In genomic region chr7:63912234-63912810, GRCm38 (mm10) we compare ENCODE assay signal across 8 mouse cellular contexts. TPM values are rescaled to one million over a fixed set of nuclear protein-coding genes. Genes with fewer than 3 reads are reported as not detected.
DNase-seq lines count a peak whose midpoint lies in the region; ATAC-seq and TF ChIP-seq lines count a peak whose summit lies in the region.

No protein-coding gene starts in this region.

- no peaks in the 10 kb centered on the region for H3K27me3 ChIP-seq in kidney, embryonic 15.5 days
- no peaks in the 10 kb centered on the region for H3K27me3 ChIP-seq in forebrain, embryonic 10.5 days (ENCODE audit: poor library complexity, severe bottlenecking)
- H3K27me3 ChIP-seq in liver, postnatal 0 days (ENCODE audit: insufficient read depth, low read length), result no peaks in the 10 kb centered on the region
- H3K27me3 ChIP-seq in neural tube, embryonic 14.5 days (ENCODE audit: control insufficient read depth, insufficient read depth, low read length), result no peaks in the 10 kb centered on the region

- TF ChIP-seq CTCF in liver, postnatal 0 days (IDR thresholded peaks at IDR 0.05; ENCODE audit: low read depth), result no peak

- DNase-seq in kidney, postnatal 4 days, result no peak
- DNase-seq in forebrain, embryonic 10.5 days (ENCODE audit: extremely low spot score, low spot score), result no peak
- peak; percentile 56 for DNase-seq in heart, postnatal 4 days
- DNase-seq in liver, postnatal 0 days, result peak; percentile 45
- DNase-seq in cerebellum, adult 9-10 months, result no peak

- H3K9me3 ChIP-seq in kidney, embryonic 15.5 days (replicated peaks), result no peaks in the 10 kb centered on the region
- no peaks in the 10 kb centered on the region for H3K9me3 ChIP-seq in forebrain, embryonic 10.5 days
- no peaks in the 10 kb centered on the region for H3K9me3 ChIP-seq in liver, postnatal 0 days (ENCODE audit: low read length)
- H3K9me3 ChIP-seq in neural tube, embryonic 14.5 days (ENCODE audit: control insufficient read depth, low read length), result no peaks in the 10 kb centered on the region

- H3K36me3 ChIP-seq in kidney, embryonic 15.5 days, result no peaks in the 10 kb centered on the region
- H3K36me3 ChIP-seq in forebrain, embryonic 10.5 days (replicated peaks), result no peaks in the 10 kb centered on the region
- peaks cover 8% of the 10 kb centered on the region; the same call in 1 of the 2 replicates for H3K36me3 ChIP-seq in liver, postnatal 0 days (replicated peaks; ENCODE audit: insufficient read depth, low read length)
- no peaks in the 10 kb centered on the region for H3K36me3 ChIP-seq in neural tube, embryonic 14.5 days (ENCODE audit: control insufficient read depth, insufficient read depth, low read length)

- H3K4me2 ChIP-seq in kidney, embryonic 15.5 days, result no peak overlapping the region
- H3K4me2 ChIP-seq in liver, postnatal 0 days (ENCODE audit: low read depth, low read length), result peak overlapping the region; percentile 58
- no peak overlapping the region for H3K4me2 ChIP-seq in neural tube, embryonic 14.5 days (ENCODE audit: low read depth, low read length)

- no peak for TF ChIP-seq EP300 in liver, postnatal 0 days (IDR thresholded peaks at IDR 0.05; ENCODE audit: low read depth)

- WGBS in kidney, embryonic 15.5 days, result 37% methylated on average over 7 of the region's 7 CpGs
- WGBS in forebrain, embryonic 10.5 days, result 19% methylated on average over 7 of the region's 7 CpGs
- 41% methylated on average over 7 of the region's 7 CpGs for WGBS in liver, postnatal 0 days (ENCODE audit: insufficient replicate concordance)
- WGBS in neural tube, embryonic 14.5 days, result 23% methylated on average over 7 of the region's 7 CpGs

- no peak overlapping the region for H3K4me3 ChIP-seq in kidney, embryonic 15.5 days (replicated peaks)
- H3K4me3 ChIP-seq in forebrain, embryonic 10.5 days, result no peak overlapping the region
- H3K4me3 ChIP-seq in liver, postnatal 0 days (ENCODE audit: low read depth, low read length), result no peak overlapping the region
- H3K4me3 ChIP-seq in neural tube, embryonic 14.5 days (ENCODE audit: low read depth, low read length), result no peak overlapping the region

- peaks cover 64% of the 10 kb centered on the region for H3K4me1 ChIP-seq in kidney, embryonic 15.5 days
- peaks cover 66% of the 10 kb centered on the region for H3K4me1 ChIP-seq in forebrain, embryonic 10.5 days
- peaks cover 94% of the 10 kb centered on the region for H3K4me1 ChIP-seq in liver, postnatal 0 days (ENCODE audit: insufficient read depth)
- peaks cover 43% of the 10 kb centered on the region for H3K4me1 ChIP-seq in neural tube, embryonic 14.5 days (ENCODE audit: control insufficient read depth, insufficient read depth, low read length)

- H3K9ac ChIP-seq in kidney, embryonic 15.5 days, result no peak overlapping the region
- H3K9ac ChIP-seq in liver, postnatal 0 days (replicated peaks), result peak overlapping the region; percentile 62
- no peak overlapping the region for H3K9ac ChIP-seq in neural tube, embryonic 14.5 days (replicated peaks; ENCODE audit: low read depth, low read length)

- 0 out of 2 replicates have a peak, but pooled peaks have one; percentile 52 for ATAC-seq in kidney, embryonic 15.5 days (replicated peaks; ENCODE audit: low FRiP score)
- peak; percentile 31 for ATAC-seq in liver, postnatal 0 days
- peak; percentile 36; the same call in 1 of the 2 replicates for ATAC-seq in neural tube, embryonic 14.5 days (ENCODE audit: low read depth)
- no peak for ATAC-seq in inflammation-experienced regulatory T-cells, adult 6 months

- H3K27ac ChIP-seq in kidney, embryonic 15.5 days, result peak overlapping the region; percentile 73
- H3K27ac ChIP-seq in forebrain, embryonic 10.5 days, result peak overlapping the region; percentile 76
- H3K27ac ChIP-seq in liver, postnatal 0 days (ENCODE audit: low read depth), result peak overlapping the region; percentile 99
- no peak overlapping the region for H3K27ac ChIP-seq in neural tube, embryonic 14.5 days (ENCODE audit: low read depth, low read length)

RNA-seq across cellular contexts. Expression of gene E030018B13Rik, which starts 4.3 kb away (rescaled TPM):
- polyA plus RNA-seq in kidney, embryonic 15.5 days (2015; fragmentation: Nextera tagmentation; extraction: Ambion mirVana), result 0.22 TPM in 1 of 2 replicates, not detected in the other
- polyA plus RNA-seq in forebrain, embryonic 10.5 days (2016; fragmentation: Nextera tagmentation; extraction: Ambion mirVana), result 0.21 TPM in 1 of 2 replicates, not detected in the other
- not detected for total RNA-seq in heart, postnatal 4 days (2021)
- 0.14 TPM in 1 of 2 replicates, not detected in the other for polyA plus RNA-seq in liver, postnatal 0 days (2015; fragmentation: Nextera tagmentation; extraction: Ambion mirVana)
- 0.55 TPM in 1 of 2 replicates, not detected in the other for polyA plus RNA-seq in neural tube, embryonic 14.5 days (2014; fragmentation: Nextera tagmentation; extraction: Ambion mirVana)
- polyA plus RNA-seq in inflammation-experienced regulatory T-cells, adult 6 months (2017; shearing (Covaris generic)), result under 1 TPM in 1 of 3 experiments, not detected in 2; 0.62 TPM

RNA-seq across cellular contexts. Expression of gene Klf13, which starts 26.4 kb away (rescaled TPM):
- 21.8 and 23.3 TPM in 2 replicates for polyA plus RNA-seq in kidney, embryonic 15.5 days (2015; fragmentation: Nextera tagmentation; extraction: Ambion mirVana)
- polyA plus RNA-seq in forebrain, embryonic 10.5 days (2016; fragmentation: Nextera tagmentation; extraction: Ambion mirVana), result 23.1 and 23.8 TPM in 2 replicates
- 10 to 100 TPM; 52.1 to 53.2 TPM for total RNA-seq in heart, postnatal 4 days (2021)
- 25.5 and 25.7 TPM in 2 replicates for polyA plus RNA-seq in liver, postnatal 0 days (2015; fragmentation: Nextera tagmentation; extraction: Ambion mirVana)
- polyA plus RNA-seq in neural tube, embryonic 14.5 days (2014; fragmentation: Nextera tagmentation; extraction: Ambion mirVana), result 24.9 and 32.5 TPM in 2 replicates
- 100 to 1,000 TPM; 125 to 194 (median 163) TPM for polyA plus RNA-seq in inflammation-experienced regulatory T-cells, adult 6 months (2017; shearing (Covaris generic))

Comparison
In these comparisons a context has a peak if more than half of its experiments do, and no peak if none do; other contexts are left out.
1. DNase-seq: peak in heart, postnatal 4 days (single experiment) and liver, postnatal 0 days (single experiment); none in kidney, postnatal 4 days (0 of 2), forebrain, embryonic 10.5 days (single experiment) and cerebellum, adult 9-10 months (single experiment).